Mouse (Mus musculus) intestine, postnatal 0 days (tissue): ENCODE measurements around the gene Cdk5. TPM values are rescaled to one million over a fixed set of nuclear protein-coding genes. Genes with fewer than 3 reads are reported as not detected.
A peak's percentile ranks its signal among the peaks of the same experiment; 100 is the strongest.

Experiments used
- ATAC-seq: fragments of 200-750 bp; cut with Nextera tagmentation; 2 replicates; pipeline ENCODE4 v1.8.0; 2017; ENCODE audit warnings: mild to moderate bottlenecking, moderate TSS enrichment, moderate library complexity
- H3K27ac ChIP-seq: fragments of 300-500 bp; sonication (generic); 2 replicates; pipeline ENCODE4 v1.5.1; 2014; ENCODE audit warnings: mild to moderate bottlenecking, low read depth, low read length, moderate library complexity
- H3K27me3 ChIP-seq: fragments of 300-500 bp; sonication (generic); replicated peaks from 2 replicates; pipeline ENCODE4 v1.6.1; 2014; ENCODE audit warnings: low read length, mixed read lengths; ENCODE audit not compliant: control insufficient read depth, insufficient read depth
- H3K36me3 ChIP-seq: fragments of 300-500 bp; sonication (generic); 2 replicates; pipeline ENCODE4 v1.6.1; 2014; ENCODE audit warnings: mild to moderate bottlenecking, moderate library complexity; ENCODE audit not compliant: control insufficient read depth, insufficient read depth
- H3K4me1 ChIP-seq: fragments of 300-500 bp; sonication (generic); replicated peaks from 2 replicates; pipeline ENCODE4 v1.6.1; 2014; ENCODE audit warnings: antibody characterized with exemption, low read length, mixed read lengths; ENCODE audit not compliant: control insufficient read depth, insufficient read depth
- H3K4me2 ChIP-seq: fragments of 300-500 bp; sonication (generic); replicated peaks from 2 replicates; pipeline ENCODE4 v1.6.1; 2014; ENCODE audit warnings: low read depth, mild to moderate bottlenecking, moderate library complexity
- H3K4me3 ChIP-seq: fragments of 300-500 bp; sonication (generic); 2 replicates; pipeline ENCODE4 v1.5.1; 2014; ENCODE audit warnings: low read depth, low read length
- H3K9ac ChIP-seq: fragments of 300-500 bp; sonication (generic); 2 replicates; pipeline ENCODE4 v1.6.1; 2014; ENCODE audit warnings: mild to moderate bottlenecking, low read depth, low read length
- H3K9me3 ChIP-seq: fragments of 300-500 bp; sonication (generic); 2 replicates; pipeline ENCODE4 v1.6.1; 2016; ENCODE audit warnings: mixed run types; ENCODE audit not compliant: control insufficient read depth
- CTCF ChIP-seq: sonication (generic); IDR thresholded peaks from 2 replicates; pipeline ENCODE4 v1.5.1; 2016; ENCODE audit warnings: low read depth, mild to moderate bottlenecking, control low read depth, antibody characterized with exemption, moderate library complexity
- WGBS: fragments of 180-500 bp; shearing (Covaris S2); extraction: QIAGEN DNeasy Blood & Tissue Kit; methylation state at CpG from one replicate; pipeline ENCODE4 v1.1.7; 2014; 5-methylcytosine and 5-hydroxymethylcytosine counted together
- polyA plus RNA-seq: library from polyadenylated mRNA; unstranded; fragments of >200 nt; fragmentation: Nextera tagmentation; extraction: Ambion mirVana; gene quantifications from 2 replicates; pipeline ENCODE4 v1.2.1, GENCODE M21; 2015

Gene Cdk5
- polyA plus RNA-seq, 1 experiment from 2014 or later, result 28.4 TPM

DNA sequence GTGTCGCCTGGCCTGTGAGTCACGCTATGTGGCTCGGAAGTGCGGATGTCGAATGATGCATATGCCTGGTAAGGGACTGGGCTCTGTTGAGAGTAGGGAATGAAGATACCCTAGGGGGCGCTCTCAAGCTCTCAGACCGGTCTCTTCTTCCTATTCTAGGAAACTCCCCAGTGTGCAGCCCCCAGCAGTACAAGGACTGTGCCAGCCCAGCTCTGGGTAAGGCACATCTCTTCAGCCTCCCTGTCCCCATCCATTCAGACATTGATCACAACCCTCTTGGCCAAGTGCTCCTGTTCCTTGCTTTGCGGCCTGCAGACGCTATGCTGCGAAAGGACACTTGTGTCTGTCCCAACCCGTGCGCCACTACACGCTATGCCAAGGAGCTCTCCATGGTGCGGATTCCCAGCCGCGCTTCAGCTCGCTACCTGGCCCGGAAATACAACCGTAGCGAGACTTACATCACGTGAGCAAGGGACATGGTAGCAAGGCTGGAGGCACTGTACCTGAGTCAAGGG, 7.1 kb downstream of the Cdk5 start:
- Histone ChIP-seq H3K4me1 (no peaks in the 10 kb centered on the region), H3K36me3 (peaks cover 31% of the 10 kb centered on the region; the same call in 1 of the 2 replicates), H3K27me3 (no peaks in the 10 kb centered on the region), H3K4me3 (no peak overlapping the region), H3K27ac (no peak overlapping the region), H3K9me3 (no peaks in the 10 kb centered on the region), H3K4me2 (peak overlapping the region; percentile 48), H3K9ac (no peak overlapping the region)
- WGBS, result 5% methylated on average over 21 of the region's 21 CpGs
- ATAC-seq, result peak; percentile 71
- TF ChIP-seq CTCF, result peak; percentile 79

DNA sequence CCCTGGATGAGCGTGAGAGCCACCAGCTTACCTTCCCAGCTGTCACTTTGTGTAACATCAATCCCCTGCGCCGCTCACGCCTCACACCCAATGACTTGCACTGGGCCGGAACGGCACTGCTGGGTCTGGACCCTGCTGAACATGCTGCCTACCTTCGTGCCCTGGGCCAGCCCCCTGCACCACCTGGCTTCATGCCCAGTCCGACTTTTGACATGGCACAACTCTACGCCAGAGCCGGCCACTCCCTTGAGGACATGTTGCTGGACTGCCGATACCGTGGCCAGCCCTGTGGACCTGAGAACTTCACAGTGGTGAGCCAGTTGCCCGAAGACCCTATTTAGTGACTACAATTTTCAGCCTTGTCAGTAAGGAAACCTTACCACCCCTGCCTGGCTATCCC, 9.4 kb downstream of the Cdk5 start:
- Histone ChIP-seq H3K4me2 (0 out of 2 replicates have a peak overlapping the region, but pooled peaks have one; percentile 45), H3K9ac (no peak overlapping the region), H3K36me3 (peaks cover 12% of the 10 kb centered on the region; the same call in 1 of the 2 replicates), H3K4me1 (no peaks in the 10 kb centered on the region), H3K27ac (no peak overlapping the region), H3K27me3 (no peaks in the 10 kb centered on the region), H3K4me3 (no peak overlapping the region), H3K9me3 (no peaks in the 10 kb centered on the region)
- WGBS, result 80% methylated on average over 13 of the region's 13 CpGs
- no peak for TF ChIP-seq CTCF
- no peak for ATAC-seq

DNA sequence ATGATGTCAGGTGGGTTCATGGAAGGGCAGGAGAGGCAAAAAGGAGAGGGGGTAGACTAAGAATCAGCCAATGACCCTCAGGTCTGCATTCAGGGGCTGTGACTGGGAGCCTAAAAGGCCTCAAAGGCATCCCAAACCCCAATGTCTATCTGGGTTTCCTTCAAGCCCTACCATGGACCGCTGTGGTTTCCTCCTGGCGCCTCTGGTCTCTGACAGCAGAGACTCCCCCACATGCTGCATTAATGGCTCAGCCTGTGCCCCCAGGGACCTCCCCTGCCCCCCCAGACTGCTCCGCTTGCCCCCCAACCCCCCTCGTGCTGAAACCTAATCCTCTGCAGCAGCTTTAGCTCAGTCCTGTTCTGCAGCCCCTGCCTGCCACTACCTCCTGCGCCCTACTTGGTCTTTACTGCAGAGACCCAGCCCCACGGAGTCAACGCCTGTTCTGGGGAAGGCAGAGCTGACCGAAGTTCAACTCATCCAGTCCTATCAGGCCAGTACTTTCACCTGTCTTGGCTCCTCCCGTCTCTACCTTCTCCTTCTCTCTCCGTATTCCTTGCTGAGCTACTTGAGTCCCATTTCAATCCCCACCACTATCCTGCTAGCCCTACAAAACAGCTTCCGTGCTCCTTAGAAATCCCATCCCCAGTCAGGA, 10.2 kb downstream of the Cdk5 start, which contains the start of gene Asic3:
Asic3 (plus strand) TSS at position 351 of the 652 bp plus-strand sequence.
- no peak within 1 kb of the TSS for H3K4me3 ChIP-seq
- no peaks in the 10 kb centered on the region for H3K9me3 ChIP-seq
- WGBS, result 25% methylated on average over 11 of the region's 11 CpGs
- peak within 1 kb of the TSS; percentile 45; the same call in 1 of the 2 replicates for H3K4me2 ChIP-seq
- no peaks in the 10 kb centered on the region for H3K27me3 ChIP-seq
- no peak for TF ChIP-seq CTCF
- H3K27ac ChIP-seq, result no peak within 1 kb of the TSS
- peak; percentile 38; the same call in 1 of the 2 replicates for ATAC-seq
- no peaks in the 10 kb centered on the region for H3K4me1 ChIP-seq
- peaks cover 10% of the 10 kb centered on the region; the same call in 1 of the 2 replicates for H3K36me3 ChIP-seq
- H3K9ac ChIP-seq, result peak within 1 kb of the TSS; percentile 17; the same call in 1 of the 2 replicates

DNA sequence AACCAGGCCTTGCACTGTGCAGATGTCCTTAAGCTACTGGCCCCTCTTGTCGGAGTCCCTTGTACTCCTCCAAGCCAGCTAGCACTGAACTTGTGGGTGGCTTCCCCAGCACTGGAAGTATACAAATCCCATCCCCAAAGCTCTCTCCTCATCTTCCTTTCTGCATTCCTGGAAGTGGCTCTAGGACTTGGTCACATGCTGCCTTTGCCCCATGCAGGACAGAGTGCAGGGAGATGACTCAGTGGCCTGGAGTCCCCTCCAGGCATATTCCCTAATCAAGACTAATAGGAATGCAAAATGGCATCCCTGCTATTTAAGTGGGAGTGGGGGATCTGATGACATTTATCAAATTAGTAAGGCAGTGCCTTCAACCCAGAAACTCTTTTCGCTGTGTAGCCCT, 11.3 kb downstream of the Cdk5 start:
- H3K4me2 ChIP-seq, result no peak overlapping the region
- no peak overlapping the region for H3K27ac ChIP-seq
- no peak for ATAC-seq
- no peaks in the 10 kb centered on the region for H3K4me1 ChIP-seq
- no peak overlapping the region for H3K4me3 ChIP-seq
- H3K9me3 ChIP-seq, result no peaks in the 10 kb centered on the region
- WGBS, result 74% methylated on average over 2 of the region's 2 CpGs
- no peak for TF ChIP-seq CTCF
- no peaks in the 10 kb centered on the region for H3K27me3 ChIP-seq
- H3K9ac ChIP-seq, result no peak overlapping the region
- H3K36me3 ChIP-seq, result peaks cover 19% of the 10 kb centered on the region; the same call in 1 of the 2 replicates

DNA sequence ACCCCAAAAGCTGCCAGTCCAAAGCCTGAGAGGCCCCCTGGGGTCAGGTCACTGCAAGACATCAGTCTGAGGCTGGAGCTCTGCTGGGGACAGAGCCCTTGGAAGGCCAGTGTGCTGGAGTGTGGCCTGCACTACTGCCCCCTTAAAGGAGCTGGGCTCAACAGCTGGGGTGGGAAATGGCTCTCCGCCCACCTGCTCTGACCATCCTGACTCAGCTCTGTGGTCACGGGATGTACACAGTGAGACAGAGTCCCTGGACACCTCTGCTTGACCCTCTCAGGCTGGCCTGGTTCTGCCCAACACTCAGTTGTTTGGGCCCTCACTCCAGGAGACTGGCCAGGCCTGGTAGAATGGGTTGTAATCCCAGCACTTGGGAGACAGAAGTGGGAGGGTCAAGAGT, 13.9 kb downstream of the Cdk5 start:
- Histone ChIP-seq H3K36me3 (peaks cover 43% of the 10 kb centered on the region; the same call in 1 of the 2 replicates), H3K9ac (no peak overlapping the region), H3K4me2 (no peak overlapping the region), H3K27me3 (no peaks in the 10 kb centered on the region), H3K27ac (no peak overlapping the region), H3K9me3 (no peaks in the 10 kb centered on the region), H3K4me3 (no peak overlapping the region), H3K4me1 (no peaks in the 10 kb centered on the region)
- no peak for TF ChIP-seq CTCF
- ATAC-seq, result no peak
- 68% methylated on average over 2 of the region's 2 CpGs for WGBS

DNA sequence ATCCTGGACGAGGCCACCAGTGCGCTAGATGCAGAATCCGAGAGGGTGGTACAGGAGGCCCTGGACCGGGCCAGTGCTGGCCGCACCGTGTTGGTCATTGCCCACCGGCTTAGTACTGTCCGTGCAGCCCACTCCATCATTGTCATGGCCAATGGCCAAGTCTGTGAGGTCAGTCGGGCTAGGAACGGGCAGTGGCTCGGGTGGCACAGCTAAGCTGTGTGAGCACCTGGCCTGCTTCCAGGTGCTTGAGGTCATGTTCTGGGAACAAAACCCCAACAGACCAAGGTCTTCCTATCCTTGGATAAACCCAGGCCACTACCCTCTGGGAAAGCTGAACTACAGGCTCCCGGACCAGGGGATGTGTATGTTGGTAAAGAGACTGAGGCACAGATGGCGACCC, 14.7 kb downstream of the Cdk5 start:
- Histone ChIP-seq H3K9me3 (no peaks in the 10 kb centered on the region), H3K9ac (no peak overlapping the region), H3K36me3 (peaks cover 50% of the 10 kb centered on the region), H3K4me2 (no peak overlapping the region), H3K4me3 (no peak overlapping the region), H3K27me3 (no peaks in the 10 kb centered on the region), H3K27ac (no peak overlapping the region), H3K4me1 (no peaks in the 10 kb centered on the region)
- 92% methylated on average over 13 of the region's 13 CpGs for WGBS
- TF ChIP-seq CTCF, result no peak
- ATAC-seq, result no peak
